Mouse (Mus musculus) urinary bladder, postnatal 4 days (tissue): Measurements from ENCODE around the gene Ascc2.
"Not testable (repeated sequence)": the region's sequence is repeated elsewhere in the genome, so short reads cannot be mapped to it uniquely, and the experiment has no call there.

Source experiments
- DNase-seq, 2 experiments: peaks; one replicate each; pipeline ENCODE4 v3.0.0; 2021 to 2022; ENCODE audit warnings: low spot score in 2 of 2

The Ascc2 gene

GRCm38 (mm10) chr11:4683516-4683915, 46.0 kb downstream of the Ascc2 start:
- no peak for DNase-seq

- DNase-seq = no peak
These were observed 46.6 kb downstream of the Ascc2 start for GRCm38 (mm10) chr11:4684186-4684585.

GRCm38 (mm10) chr11:4685071-4685470, 47.5 kb downstream of the Ascc2 start:
- no peak for DNase-seq

GRCm38 (mm10) chr11:4685510-4685909, 48.0 kb downstream of the Ascc2 start:
- DNase-seq = no peak

- DNase-seq = no peak
These were observed 49.5 kb downstream of the Ascc2 start for GRCm38 (mm10) chr11:4687027-4687426.

- no peak for DNase-seq
These were observed 50.3 kb downstream of the Ascc2 start for GRCm38 (mm10) chr11:4687874-4688273.

GRCm38 (mm10) chr11:4688632-4689380, 51.3 kb downstream of the Ascc2 start:
- no peak for DNase-seq

GRCm38 (mm10) chr11:4690353-4690752, 52.8 kb downstream of the Ascc2 start:
- no peak for DNase-seq

- no peak for DNase-seq
These were observed 53.7 kb downstream of the Ascc2 start for GRCm38 (mm10) chr11:4691213-4691612.

GRCm38 (mm10) chr11:4692162-4692561, 54.6 kb downstream of the Ascc2 start:
- no peak for DNase-seq

GRCm38 (mm10) chr11:4697043-4697983, 59.8 kb downstream of the Ascc2 start:
- peak; percentile 57 to 80 for DNase-seq

GRCm38 (mm10) chr11:4700726-4701125, 63.2 kb downstream of the Ascc2 start:
- DNase-seq = no peak

GRCm38 (mm10) chr11:4703688-4704071, 66.1 kb downstream of the Ascc2 start:
- no peak for DNase-seq

GRCm38 (mm10) chr11:4704072-4704964, 66.8 kb downstream of the Ascc2 start, which contains the start of the genes Uqcr10 and Zmat5:
Gene Uqcr10, minus strand, starts transcription at chr11:4704342.
Gene Zmat5, plus strand, starts transcription at chr11:4704678.
- peak; percentile 85 to 90 for DNase-seq

GRCm38 (mm10) chr11:4705178-4705577, 67.6 kb downstream of the Ascc2 start:
- DNase-seq = no peak

- DNase-seq = not testable (repeated sequence)
These were observed 72.6 kb downstream of the Ascc2 start for GRCm38 (mm10) chr11:4710188-4710587.

- no peak for DNase-seq
These were observed 75.3 kb downstream of the Ascc2 start for GRCm38 (mm10) chr11:4712822-4713221.

GRCm38 (mm10) chr11:4714727-4715126, 77.2 kb downstream of the Ascc2 start:
- DNase-seq = no peak

GRCm38 (mm10) chr11:4715596-4715995, 78.0 kb downstream of the Ascc2 start:
- DNase-seq = no peak

GRCm38 (mm10) chr11:4716530-4717236, 79.1 kb downstream of the Ascc2 start:
- DNase-seq = no peak

- DNase-seq = no peak
These were observed 81.0 kb downstream of the Ascc2 start for GRCm38 (mm10) chr11:4718548-4718947.
